17 mouse cellular contexts compared by ENCODE assay signal in the genomic region with DNA sequence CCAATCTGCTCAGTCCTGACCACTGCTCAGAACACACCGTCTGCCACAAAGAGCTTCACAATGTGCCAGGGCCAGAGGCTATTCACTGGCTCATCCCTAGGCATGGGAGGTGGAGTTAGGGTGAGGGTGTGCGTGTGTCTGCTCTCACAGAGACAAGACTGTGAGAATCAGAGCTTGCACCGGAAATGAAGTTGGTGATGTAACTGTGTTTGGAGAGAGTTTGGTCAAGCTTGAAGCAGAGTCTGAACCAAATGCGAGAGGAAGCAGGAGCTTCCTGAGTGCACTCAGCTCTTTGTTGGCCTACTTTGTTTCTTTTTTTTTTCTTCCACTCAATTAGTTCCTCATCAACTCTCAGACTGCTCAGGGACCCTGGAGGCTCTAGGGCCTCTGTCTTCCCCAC.
DNase-seq lines count a peak whose midpoint lies in the region; ATAC-seq and TF ChIP-seq lines count a peak whose summit lies in the region.
"Had no signal": no experiment of that assay in that cellular context is flagged by ENCODE, and none has a peak within 500 bp of the region (broad histone marks: within the 10 kb centered on the region; RNA-seq: fewer than 3 reads in every experiment).

No protein-coding gene starts in this region.

- WGBS in heart, embryonic 13.5 days, result 59% methylated on average over 4 of the region's 4 CpGs
- WGBS in heart, embryonic 11.5 days (ENCODE audit: insufficient replicate concordance), result 48% methylated on average over 4 of the region's 4 CpGs
- 42% methylated on average over 4 of the region's 4 CpGs for WGBS in lung, postnatal 0 days

- peak; percentile 11 for DNase-seq in lung, postnatal 0 days (ENCODE audit: low spot score)
- DNase-seq in lung, adult 18-20 months, result no peak
- DNase-seq in c-Kit-positive CD71-negative TER-119-negative erythroid progenitor cells, embryonic 14.5 days (ENCODE audit: low read depth), result peak; percentile 23
- DNase-seq in retina, embryonic 14.5 days (ENCODE audit: low spot score), result peak; percentile 61
- DNase-seq in natural killer cell, adult 2 months (ENCODE audit: low spot score in 2 of 2), result no peak
- DNase-seq: adrenal gland, postnatal 36 days; gastrocnemius, postnatal 10 days; layer of hippocampus, adult 9-11 months; right cerebral cortex, postnatal 25 days; thymus, adult 18-20 months had no signal

- no peak for TF ChIP-seq CTCF in lung, postnatal 0 days (IDR thresholded peaks at IDR 0.05)

- H3K9ac ChIP-seq in heart, embryonic 13.5 days, result no peak overlapping the region
- no peak overlapping the region for H3K9ac ChIP-seq in heart, embryonic 11.5 days (ENCODE audit: low read depth, low read length)
- H3K9ac ChIP-seq in lung, postnatal 0 days (replicated peaks; ENCODE audit: low read depth), result no peak overlapping the region
- H3K9ac ChIP-seq: heart, embryonic 15.5 days; intestine, embryonic 15.5 days; liver, embryonic 14.5 days had no signal

- TF ChIP-seq EP300 in lung, postnatal 0 days (IDR thresholded peaks at IDR 0.05), result no peak

- H3K4me3 ChIP-seq in heart, embryonic 13.5 days, result no peak overlapping the region
- H3K4me3 ChIP-seq in heart, embryonic 11.5 days (ENCODE audit: low read depth, low read length), result no peak overlapping the region
- H3K4me3 ChIP-seq in lung, postnatal 0 days (ENCODE audit: low read depth, low read length), result no peak overlapping the region
- H3K4me3 ChIP-seq: heart, embryonic 15.5 days; intestine, embryonic 15.5 days; limb, embryonic 10.5 days had no signal

- ATAC-seq in heart, embryonic 13.5 days (ENCODE audit: extremely low read depth, insufficient number of reproducible peaks, low FRiP score, low TSS enrichment), result no peak
- no peak for ATAC-seq in heart, embryonic 11.5 days (replicated peaks; ENCODE audit: insufficient number of reproducible peaks, low FRiP score, low TSS enrichment)
- peak; percentile 46 for ATAC-seq in lung, postnatal 0 days
- ATAC-seq: intestine, embryonic 15.5 days had no signal

- H3K9me3 ChIP-seq in heart, embryonic 13.5 days, result no peaks in the 10 kb centered on the region
- no peaks in the 10 kb centered on the region for H3K9me3 ChIP-seq in heart, embryonic 11.5 days (replicated peaks; ENCODE audit: control insufficient read depth, low read length)
- no peaks in the 10 kb centered on the region for H3K9me3 ChIP-seq in lung, postnatal 0 days (ENCODE audit: low read length)
- H3K9me3 ChIP-seq: heart, embryonic 15.5 days; intestine, embryonic 15.5 days; limb, embryonic 10.5 days had no signal

- H3K27me3 ChIP-seq in heart, embryonic 13.5 days (replicated peaks), result no peaks in the 10 kb centered on the region
- H3K27me3 ChIP-seq in heart, embryonic 11.5 days (ENCODE audit: control insufficient read depth, insufficient read depth, low read length), result no peaks in the 10 kb centered on the region
- H3K27me3 ChIP-seq in lung, postnatal 0 days (replicated peaks; ENCODE audit: insufficient read depth, low read length), result no peaks in the 10 kb centered on the region
- H3K27me3 ChIP-seq: heart, embryonic 15.5 days; intestine, embryonic 15.5 days had no signal

- H3K27ac ChIP-seq in heart, embryonic 13.5 days (replicated peaks), result 0 out of 2 replicates have a peak overlapping the region, but pooled peaks have one; percentile 15
- H3K27ac ChIP-seq in heart, embryonic 11.5 days (ENCODE audit: low read depth, low read length), result no peak overlapping the region
- no peak overlapping the region for H3K27ac ChIP-seq in lung, postnatal 0 days (ENCODE audit: low read length)
- H3K27ac ChIP-seq: heart, embryonic 15.5 days; intestine, embryonic 15.5 days; kidney, postnatal 0 days; limb, embryonic 10.5 days; liver, embryonic 14.5 days had no signal

- H3K4me1 ChIP-seq in heart, embryonic 13.5 days, result peaks cover 4% of the 10 kb centered on the region; the same call in 1 of the 2 replicates
- H3K4me1 ChIP-seq in heart, embryonic 11.5 days (ENCODE audit: control insufficient read depth, insufficient read depth, low read length), result no peaks in the 10 kb centered on the region
- no peaks in the 10 kb centered on the region for H3K4me1 ChIP-seq in lung, postnatal 0 days (ENCODE audit: insufficient read depth, low read depth, low read length)
- H3K4me1 ChIP-seq: intestine, embryonic 15.5 days had no signal

- H3K36me3 ChIP-seq in heart, embryonic 13.5 days, result peaks cover 79% of the 10 kb centered on the region
- 0 out of 2 replicates have a peak, but pooled peaks cover 4% of the 10 kb centered on the region for H3K36me3 ChIP-seq in heart, embryonic 11.5 days (ENCODE audit: control insufficient read depth, insufficient read depth, low read length)
- no peaks in the 10 kb centered on the region for H3K36me3 ChIP-seq in lung, postnatal 0 days (ENCODE audit: insufficient read depth, low read length)
- H3K36me3 ChIP-seq: intestine, embryonic 15.5 days had no signal

- H3K4me2 ChIP-seq in heart, embryonic 13.5 days, result no peak overlapping the region
- H3K4me2 ChIP-seq in heart, embryonic 11.5 days, result no peak overlapping the region
- no peak overlapping the region for H3K4me2 ChIP-seq in lung, postnatal 0 days (replicated peaks; ENCODE audit: low read depth, low read length)
- H3K4me2 ChIP-seq: heart, embryonic 15.5 days; intestine, embryonic 15.5 days had no signal

Comparison
In these comparisons a context has a peak if more than half of its experiments do, and no peak if none do; other contexts are left out.
1. DNase-seq: peak in lung, postnatal 0 days (single experiment), c-Kit-positive CD71-negative TER-119-negative erythroid progenitor cells, embryonic 14.5 days (single experiment) and retina, embryonic 14.5 days (single experiment); none in lung, adult 18-20 months (0 of 2) and natural killer cell, adult 2 months (0 of 2).